Mouse (Mus musculus) lung, postnatal 10 days (tissue): Measurements from ENCODE around the gene Cdkn2a.
A peak's percentile ranks its signal among the peaks of the same experiment; 100 is the strongest.

ENCODE experiments used
- DNase-seq: peaks from one replicate; pipeline ENCODE4 v3.0.0; 2021

Cdkn2a gene

GRCm38 (mm10) chr4:89294486-89295440 lies at the start of gene Cdkn2a:
Gene Cdkn2a (minus strand): TSS chr4:89294653.
- peak; percentile 75 for DNase-seq

DNA sequence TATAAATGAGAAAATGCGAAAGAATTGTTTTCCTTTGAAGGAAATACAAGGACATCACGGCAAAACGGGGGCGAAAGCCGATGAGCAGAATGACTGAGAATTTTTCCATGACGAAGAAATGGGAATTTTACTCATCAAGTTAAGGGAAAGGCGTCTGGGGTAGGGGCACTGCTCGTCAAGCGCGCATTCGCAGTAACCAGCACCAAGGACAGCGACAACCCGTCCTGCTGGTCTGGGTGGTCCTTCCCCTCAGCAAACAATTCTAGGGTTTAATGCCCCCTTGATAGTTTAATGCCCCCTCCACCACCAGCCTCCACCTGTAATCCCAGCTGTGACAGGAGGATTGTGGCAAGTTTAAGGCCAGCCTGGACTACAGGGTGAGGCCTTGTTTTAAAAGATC lies 19.0 kb upstream of the Cdkn2a start:
- DNase-seq = peak; percentile 29

GRCm38 (mm10) chr4:89310491-89311254 lies 16.2 kb upstream of the Cdkn2a start, which contains the start of gene Cdkn2b:
Gene Cdkn2b (minus strand): TSS chr4:89311039.
- DNase-seq = peak; percentile 92

DNA sequence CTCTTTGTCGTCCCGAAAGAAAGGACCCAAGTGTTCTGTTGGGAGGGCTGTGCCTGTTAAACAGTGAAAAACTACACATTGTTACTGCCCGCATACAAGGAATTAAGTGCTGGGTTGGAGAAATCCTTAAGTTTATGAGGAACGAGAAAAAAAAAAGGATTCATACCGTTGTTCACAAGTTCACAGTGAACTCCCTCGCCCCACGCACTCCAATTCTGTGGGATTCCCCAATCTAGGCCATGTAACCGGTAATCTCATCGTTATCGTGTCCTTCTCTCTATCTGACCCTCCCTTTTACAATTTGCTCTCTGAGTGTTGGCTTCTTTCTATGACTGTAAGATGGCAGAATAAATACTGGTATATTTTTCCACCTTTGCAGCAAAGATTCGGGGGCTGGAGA lies 15.5 kb upstream of the Cdkn2a start:
- DNase-seq = no peak

- DNase-seq = no peak
Observed at GRCm38 (mm10) chr4:89308001-89308400, 13.5 kb upstream of the Cdkn2a start.

- DNase-seq = no peak
Observed at GRCm38 (mm10) chr4:89306798-89307365, 12.4 kb upstream of the Cdkn2a start.

GRCm38 (mm10) chr4:89305691-89306090 lies 11.2 kb upstream of the Cdkn2a start:
- DNase-seq = no peak

DNA sequence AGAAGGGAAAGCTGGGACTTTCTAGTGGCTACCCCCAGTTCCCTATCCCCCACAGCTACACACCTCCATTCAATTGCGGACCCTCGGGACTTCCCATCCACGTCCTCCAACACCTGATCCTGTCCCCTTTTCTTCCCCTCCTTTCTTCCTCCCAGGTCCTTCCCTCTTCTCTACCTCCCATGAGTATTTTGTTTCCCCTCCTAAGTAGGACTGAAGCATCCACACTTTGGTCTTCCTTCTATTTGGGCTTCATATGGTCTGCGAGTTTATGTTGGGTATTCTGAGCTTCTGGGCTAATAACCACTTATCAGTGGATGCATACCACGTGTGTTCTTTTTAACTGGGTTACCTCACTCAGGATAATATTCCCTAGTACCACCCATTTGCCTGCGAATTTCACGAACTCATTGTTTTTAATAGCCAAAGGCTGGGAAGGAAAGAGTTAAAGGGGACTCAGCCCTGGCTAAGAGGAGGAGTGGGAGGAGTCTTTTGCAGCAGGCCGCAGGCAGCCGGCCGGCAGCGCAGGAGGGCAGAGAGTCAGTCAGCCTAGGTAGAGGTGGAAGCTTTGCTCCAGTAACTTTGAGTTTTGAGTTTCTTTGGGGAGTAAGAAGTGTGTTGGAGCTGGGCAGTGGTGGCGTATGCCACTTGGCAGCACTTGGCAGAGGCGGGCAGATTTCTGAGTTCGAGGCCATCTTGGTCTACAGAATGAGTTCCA lies 9.0 kb upstream of the Cdkn2a start:
- DNase-seq = peak; percentile 23

GRCm38 (mm10) chr4:89302129-89302528 lies 7.7 kb upstream of the Cdkn2a start:
- no peak for DNase-seq

- no peak for DNase-seq
Observed at GRCm38 (mm10) chr4:89299721-89300120, 5.3 kb upstream of the Cdkn2a start.

- DNase-seq = no peak
Observed at GRCm38 (mm10) chr4:89295441-89296220, 1.2 kb upstream of the Cdkn2a start.

DNA sequence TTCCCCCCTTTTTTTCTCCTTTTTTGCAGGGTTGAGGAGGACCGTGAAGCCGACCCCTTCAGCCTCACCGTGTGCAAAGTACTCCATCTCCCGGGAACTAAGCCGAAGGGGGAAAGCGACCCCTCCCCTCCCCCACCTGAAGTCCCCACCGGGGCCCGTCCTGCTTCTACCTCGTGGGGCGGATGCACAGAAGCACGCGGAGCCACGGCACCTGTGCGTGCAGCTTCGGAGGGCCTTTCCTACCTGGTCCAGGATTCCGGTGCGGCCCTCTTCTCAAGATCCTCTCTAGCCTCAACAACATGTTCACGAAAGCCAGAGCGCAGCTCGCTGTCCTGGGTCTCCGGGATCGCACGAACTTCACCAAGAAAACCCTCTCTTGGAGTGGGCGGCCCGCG lies 365 bp downstream of the Cdkn2a start:
- no peak for DNase-seq

DNA sequence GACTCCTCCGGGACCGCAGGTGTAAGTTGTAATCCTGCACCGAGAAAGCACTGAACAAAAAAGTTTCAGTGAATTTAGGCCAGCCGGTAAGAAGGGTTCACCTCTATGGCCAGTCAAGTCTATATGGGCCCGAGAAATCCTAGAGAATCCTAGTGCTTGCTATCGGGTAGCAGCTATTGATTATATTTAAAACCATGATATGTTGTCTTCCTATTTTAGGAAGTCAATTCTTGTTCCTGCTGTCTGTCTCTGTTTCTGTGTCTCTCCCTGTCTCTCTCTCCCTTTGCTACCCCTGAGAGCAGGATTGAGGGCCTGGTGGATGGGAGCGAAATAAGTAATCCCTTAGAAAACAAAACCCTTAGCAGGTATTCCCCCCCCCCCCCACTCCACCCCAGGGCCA lies 937 bp downstream of the Cdkn2a start:
- no peak for DNase-seq

DNA sequence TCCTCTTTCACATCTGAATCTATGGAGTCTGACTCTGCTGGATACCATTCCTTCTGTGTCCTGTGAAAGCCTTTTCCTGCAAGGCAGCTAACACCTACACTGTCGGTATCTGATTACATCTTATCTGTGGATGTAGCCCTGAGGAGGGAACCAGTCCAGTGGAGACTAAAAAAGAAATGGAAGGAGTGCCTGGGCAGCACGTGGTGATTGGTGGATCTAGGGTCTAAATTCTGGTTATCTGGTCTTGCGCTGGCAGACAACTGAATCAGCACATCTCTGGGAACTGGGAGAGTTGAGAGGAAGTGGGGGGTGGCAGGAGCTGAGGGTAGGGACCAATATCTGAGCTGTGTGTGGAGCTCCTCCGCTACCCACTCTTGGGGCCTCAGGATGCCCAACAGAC lies 5.4 kb downstream of the Cdkn2a start:
- DNase-seq = no peak

DNA sequence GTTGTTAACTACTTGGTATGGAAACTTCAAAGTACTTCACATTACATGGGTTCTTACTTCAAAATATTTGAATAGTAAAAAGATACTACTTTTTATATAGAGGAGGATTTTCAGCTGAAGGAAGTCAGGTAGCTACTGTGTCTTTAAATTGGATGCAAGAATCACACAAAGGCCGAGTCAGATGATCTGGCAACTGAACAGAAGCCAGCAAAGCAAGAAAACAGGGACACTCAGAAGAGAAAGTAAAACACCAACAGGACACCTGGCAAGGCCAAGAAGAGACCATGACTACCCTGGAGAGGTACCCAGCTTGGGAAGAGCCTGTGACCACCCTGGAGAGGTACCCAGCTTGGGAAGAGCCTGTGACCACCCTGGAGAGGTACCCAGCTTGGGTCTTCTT lies 7.9 kb downstream of the Cdkn2a start:
- DNase-seq = no peak

DNA sequence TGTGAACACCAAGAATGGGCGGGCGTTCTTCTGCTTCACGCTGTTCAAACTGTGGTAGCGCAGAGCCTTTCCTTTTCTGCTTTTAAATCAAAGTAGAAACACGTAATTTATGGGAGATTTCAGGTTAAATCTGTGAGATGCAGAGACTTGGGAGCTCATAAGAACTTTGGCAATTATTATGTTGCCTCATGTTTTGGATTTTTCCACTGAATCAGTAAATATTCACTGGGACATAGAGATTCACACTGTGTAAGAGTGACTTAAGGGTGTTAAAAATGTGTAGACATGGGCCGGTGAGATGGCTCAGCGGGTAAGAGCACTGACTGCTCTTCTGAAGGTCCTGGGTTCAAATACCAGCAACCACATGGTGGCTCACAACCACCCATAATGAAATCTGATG lies 8.8 kb downstream of the Cdkn2a start:
- DNase-seq = no peak

GRCm38 (mm10) chr4:89282661-89283060 lies 11.8 kb downstream of the Cdkn2a start:
- no peak for DNase-seq

- peak; percentile 38 for DNase-seq
Observed at GRCm38 (mm10) chr4:89282036-89282566, 12.4 kb downstream of the Cdkn2a start.

- no peak for DNase-seq
Observed at GRCm38 (mm10) chr4:89281236-89281635, 13.2 kb downstream of the Cdkn2a start.

GRCm38 (mm10) chr4:89279641-89280040 lies 14.8 kb downstream of the Cdkn2a start:
- DNase-seq = no peak

DNA sequence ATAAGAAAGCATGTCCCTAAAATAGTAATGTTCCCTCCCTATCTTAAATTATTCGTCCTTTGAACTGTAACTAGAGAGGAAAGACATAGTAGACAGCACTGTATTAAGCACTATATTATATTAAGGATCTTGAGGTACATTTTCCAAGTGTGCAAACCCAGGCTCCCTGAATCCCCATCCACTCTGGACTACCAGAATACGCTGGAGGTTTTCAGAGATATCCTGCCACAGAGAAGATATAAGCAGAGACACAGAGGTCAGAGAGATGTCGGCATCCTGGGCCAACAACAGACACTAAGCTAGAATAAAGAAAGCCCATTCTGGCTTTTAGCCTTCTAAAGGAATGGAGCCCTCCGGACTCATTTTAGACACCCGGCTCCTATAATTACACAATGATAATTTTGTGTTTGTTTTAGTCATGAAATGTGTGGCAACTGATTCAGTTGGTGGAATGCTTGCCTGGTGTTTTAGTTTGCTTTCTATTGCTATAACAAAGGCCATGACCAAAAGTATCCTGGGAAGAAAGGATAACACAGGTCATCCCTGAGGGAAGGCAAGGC lies 17.0 kb downstream of the Cdkn2a start:
- DNase-seq = no peak
